Mouse (Mus musculus) mature B cell (primary cell): Measurements from ENCODE around the gene Nuak1.

Source experiments
- in situ Hi-C: fragments of 300-500 bp; cut with MboI; formaldehyde crosslinking; loops from 2 replicates; pipeline ENCODE4 v1.14.3; 2019

The Nuak1 gene

GRCm38 (mm10) chr10:84382900-84383883 is 57.2 kb downstream of the Nuak1 start:
- in situ Hi-C loops = no loop called here

DNA sequence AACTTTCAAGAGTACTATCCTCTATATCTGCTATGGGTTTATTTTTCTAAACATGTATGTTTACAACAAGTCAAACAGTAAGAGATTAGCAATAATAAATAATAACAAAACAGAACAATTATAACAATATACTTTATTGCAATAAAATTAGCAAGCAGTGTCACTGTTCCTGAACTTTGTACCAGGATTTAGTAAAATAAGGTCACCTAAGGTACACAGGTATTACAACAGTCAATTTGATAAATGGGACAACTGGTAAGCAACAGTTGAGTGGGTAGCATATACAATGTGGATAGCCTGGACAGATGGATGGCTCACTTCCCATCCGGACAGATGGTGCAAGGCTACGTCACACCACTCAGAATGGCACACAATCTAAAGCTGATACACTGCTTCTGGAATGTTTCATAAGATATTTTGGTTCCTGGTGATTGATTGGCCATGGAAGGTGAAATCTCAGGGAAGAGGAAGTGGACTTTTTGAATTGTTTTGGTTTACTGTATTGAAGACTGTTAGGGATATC is 59.1 kb downstream of the Nuak1 start:
- in situ Hi-C loops = no loop called here

- in situ Hi-C loops = no loop called here
Observed at GRCm38 (mm10) chr10:84379366-84379765, 61.0 kb downstream of the Nuak1 start.

- in situ Hi-C loops = no loop called here
Observed at GRCm38 (mm10) chr10:84377956-84378355, 62.4 kb downstream of the Nuak1 start.

GRCm38 (mm10) chr10:84376346-84376745 is 64.1 kb downstream of the Nuak1 start:
- in situ Hi-C loops = no loop called here

DNA sequence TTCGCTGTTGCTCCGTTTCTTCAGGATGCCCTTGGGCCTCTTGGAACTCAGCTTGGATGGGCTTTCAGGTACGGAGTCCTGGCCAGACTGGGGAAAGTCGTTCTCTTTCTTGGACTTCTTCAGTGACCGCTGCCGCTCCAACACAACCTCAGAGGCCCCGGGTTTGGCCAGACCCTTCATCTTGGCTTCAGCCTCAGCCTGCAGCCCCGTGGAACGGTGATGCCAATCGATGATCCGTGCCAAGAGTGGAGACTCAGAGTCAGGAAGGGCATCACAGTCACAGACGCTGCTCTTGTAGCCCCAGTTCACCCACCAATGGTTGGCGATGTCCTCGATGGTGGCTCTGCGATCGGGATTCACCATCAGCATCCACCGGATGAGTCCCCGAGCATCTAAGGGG is 65.4 kb downstream of the Nuak1 start:
- in situ Hi-C loops = no loop called here

DNA sequence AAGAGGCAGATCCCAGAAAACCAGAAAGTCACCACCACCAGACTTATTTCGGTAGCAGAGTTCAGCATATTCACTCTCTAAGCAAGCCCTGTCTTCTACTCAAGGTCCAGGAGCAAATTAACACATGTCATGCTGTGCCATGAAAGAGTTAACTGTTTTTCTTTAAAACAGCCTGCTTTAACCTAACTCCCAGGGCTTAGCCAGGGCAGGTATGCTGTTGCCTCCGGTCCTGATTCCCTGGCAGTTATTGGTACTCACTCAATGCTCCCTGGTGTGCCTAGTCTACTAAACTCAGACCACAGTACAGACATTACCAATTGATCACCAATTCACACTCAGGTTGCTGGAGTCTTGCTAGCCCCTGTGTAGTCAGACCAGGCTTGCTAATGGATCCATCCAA is 66.9 kb downstream of the Nuak1 start:
- in situ Hi-C loops = no loop called here

DNA sequence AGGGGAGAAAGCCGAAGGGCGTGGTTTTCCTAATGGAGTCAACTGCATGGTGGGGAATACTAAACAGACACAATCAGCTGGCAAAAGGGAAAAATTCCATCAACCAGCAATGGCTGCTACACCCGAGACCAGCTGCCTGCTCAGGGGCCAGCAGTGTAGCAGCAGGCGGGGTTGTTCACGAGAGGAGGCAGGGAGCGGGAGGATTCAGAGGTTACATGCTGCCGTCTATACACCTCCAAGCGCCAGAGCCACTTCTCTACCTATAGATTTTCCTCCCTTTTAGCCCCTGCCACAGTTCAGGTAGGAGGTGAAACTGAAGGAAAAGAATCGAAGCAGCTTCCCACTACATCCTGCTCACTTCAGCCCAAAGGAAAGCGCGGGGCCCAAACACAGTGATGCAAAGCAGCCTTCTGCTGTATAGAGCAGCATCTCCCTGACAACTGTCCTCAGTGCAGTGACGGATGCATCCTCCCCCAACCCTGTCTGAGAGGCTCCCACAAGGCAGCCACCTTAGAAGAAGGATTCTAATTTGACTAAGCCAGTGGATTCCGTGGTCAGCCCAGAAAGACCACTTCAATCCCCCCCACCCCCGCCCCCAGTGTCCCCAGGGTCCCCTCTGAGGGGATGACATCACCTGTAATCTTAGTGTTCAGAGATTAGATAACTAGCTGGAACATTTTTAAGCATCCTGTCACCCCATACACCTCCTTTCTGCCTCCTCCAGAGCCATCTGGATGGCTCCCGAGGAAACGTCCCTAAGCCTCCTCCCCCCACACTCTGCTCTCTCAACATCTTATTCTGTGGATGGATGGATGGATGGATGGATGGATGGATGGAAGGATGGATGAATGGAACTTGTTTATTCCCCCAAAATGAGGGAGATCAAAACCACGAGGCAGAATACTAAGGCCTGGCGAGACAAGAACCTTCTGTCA is 68.0 kb downstream of the Nuak1 start:
- in situ Hi-C loops = no loop called here

GRCm38 (mm10) chr10:84371681-84372160 is 68.7 kb downstream of the Nuak1 start:
- in situ Hi-C loops = no loop called here

GRCm38 (mm10) chr10:84371230-84371629 is 69.2 kb downstream of the Nuak1 start:
- in situ Hi-C loops = no loop called here

DNA sequence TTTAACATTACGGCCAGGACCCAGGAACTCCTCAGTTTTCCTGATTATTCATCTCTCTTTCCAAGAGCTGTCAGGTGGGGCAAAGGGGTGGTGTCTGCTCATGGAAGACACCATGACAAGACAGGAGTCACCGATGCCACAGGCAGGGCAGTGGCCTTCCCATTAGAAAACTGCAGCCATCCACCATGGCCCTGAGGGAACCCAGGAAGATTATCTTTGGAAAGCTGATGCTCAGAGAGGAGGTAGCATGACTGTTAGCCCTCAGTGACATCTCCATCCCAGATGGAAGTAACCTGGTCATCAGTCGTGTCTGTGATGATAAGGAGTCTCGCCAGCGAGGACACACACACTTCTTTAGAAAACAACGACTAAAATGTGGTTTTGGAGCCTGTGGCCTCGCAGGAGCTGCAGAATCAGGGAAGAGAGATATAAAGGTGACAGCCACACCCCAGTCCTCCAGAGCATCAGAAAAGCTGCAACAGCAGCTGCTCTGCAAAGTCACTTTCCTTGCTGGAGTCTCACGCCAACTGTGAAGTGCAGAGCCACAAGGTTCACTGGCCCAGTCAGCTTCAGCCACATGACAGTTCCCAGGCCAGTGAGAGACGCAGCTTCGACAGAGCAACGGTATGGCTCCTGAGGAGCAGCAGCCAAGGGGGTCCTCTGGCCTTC is 70.6 kb downstream of the Nuak1 start:
- in situ Hi-C loops = no loop called here

- in situ Hi-C loops = no loop called here
Observed at GRCm38 (mm10) chr10:84368185-84368584, 72.2 kb downstream of the Nuak1 start.

DNA sequence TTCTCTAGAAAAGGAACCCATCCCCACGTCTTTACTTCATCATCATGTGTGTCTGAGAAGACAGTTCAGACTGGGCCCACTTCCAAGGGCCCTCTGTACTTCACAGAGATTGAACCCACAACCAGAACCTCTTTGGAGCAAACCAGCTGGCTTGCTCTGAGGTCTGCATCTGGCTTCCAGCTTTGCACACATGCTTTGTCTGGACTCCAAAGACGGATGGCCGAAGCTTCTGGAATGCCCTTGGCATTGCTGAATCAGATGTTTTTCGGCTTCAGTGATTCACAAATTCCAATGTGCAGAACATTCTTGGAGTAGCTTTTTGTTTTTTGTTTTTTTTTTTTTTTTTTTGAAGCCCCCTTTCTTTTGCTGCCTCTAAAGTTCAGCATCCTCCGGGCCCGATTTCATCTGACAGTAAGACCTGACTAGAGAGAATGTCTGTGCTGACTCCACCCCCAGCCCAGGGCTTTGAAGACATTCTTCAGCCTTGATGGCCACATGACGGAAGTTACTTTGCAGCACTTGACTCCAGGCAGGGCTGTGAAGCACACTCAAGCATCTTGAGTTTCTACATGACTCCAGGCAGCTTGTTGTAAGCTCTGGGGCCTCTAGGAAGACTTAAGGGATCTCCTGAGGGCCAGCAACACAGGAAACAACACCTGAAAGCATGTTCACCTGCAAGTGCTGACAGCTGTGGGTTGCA is 75.1 kb downstream of the Nuak1 start:
- in situ Hi-C loops = no loop called here

DNA sequence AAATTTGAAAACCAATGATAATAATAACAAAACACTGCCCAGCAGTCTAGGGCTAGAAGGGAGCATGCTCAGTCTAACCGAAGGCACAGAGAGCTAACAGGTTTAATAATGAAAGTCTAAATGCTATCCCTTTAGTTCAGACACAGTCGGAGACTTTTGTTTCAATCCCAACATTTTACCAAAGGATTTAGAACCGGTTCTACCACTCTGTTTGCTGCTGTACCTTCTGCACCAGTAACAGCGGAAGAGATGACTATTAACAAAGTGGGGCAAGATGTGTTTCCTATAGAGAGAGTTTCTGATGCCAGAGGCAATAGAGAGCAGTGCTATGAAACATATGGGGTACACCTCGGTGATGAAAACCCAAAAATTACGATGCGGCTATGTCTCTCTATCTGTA is 76.6 kb downstream of the Nuak1 start:
- in situ Hi-C loops = no loop called here

- in situ Hi-C loops = no loop called here
Observed at GRCm38 (mm10) chr10:84360953-84361352, 79.4 kb downstream of the Nuak1 start.

- in situ Hi-C loops = no loop called here
Observed at GRCm38 (mm10) chr10:84360391-84360790, 80.0 kb downstream of the Nuak1 start.

GRCm38 (mm10) chr10:84358738-84359120 is 81.7 kb downstream of the Nuak1 start:
- in situ Hi-C loops = no loop called here

DNA sequence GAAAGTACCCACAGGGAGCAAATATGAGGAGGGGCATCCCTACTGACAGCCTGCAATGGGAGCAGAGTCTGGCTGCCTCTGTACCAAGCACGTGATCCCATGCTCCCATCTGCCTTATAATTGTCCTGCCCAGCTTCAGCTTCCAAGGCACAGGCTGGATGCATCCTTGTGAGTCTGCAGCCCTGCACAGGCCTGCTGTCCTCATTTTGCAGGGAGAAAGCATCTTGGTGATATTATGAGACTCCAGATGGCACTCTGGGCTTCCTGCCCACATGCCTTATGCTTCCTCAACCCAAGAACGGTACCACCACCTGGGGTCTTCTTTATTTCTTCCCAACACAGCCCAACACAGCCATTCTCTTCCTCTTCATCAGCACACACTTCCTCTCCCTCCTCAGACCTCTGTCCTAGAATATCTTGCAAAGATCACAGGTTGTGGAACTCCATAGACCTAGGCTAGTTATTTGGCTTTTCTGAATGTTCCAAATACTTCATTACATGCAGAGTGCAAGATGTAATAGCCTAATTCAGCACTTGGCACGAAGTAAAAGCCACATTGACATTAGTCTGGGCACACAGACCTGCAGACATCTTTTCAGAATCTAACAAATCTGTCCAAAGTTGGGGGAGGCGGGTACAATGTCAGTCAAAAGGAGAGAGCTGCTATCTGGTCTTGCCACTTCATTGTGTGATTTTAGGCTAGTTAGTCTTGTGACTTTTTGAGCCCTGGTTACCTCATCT is 82.2 kb downstream of the Nuak1 start:
- in situ Hi-C loops = no loop called here

GRCm38 (mm10) chr10:84357593-84357992 is 82.8 kb downstream of the Nuak1 start:
- in situ Hi-C loops = no loop called here

DNA sequence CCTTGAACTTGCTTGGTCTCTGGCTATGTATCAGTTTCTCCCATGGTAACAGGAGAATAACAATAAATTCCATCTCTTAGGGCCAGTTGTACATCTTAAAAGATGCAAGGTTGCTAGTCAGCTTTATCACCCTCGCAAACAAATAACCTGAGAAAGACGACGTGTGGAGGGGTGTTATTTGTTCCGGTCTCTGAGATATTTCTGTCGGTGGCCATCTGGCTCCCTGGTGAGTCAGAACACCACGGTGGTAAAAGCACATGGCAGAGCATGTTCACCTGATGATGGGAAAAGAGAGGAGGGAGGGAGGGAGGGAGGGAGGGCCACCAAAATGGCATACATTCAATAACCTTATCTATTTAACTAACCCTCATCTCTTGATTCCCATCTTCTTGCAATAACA is 86.1 kb downstream of the Nuak1 start:
- in situ Hi-C loops = no loop called here
